Mouse (Mus musculus) lung, postnatal 0 days (tissue): ENCODE results near the gene Hacd3.

ENCODE experiments used
- CTCF ChIP-seq: IDR thresholded peaks from 2 replicates; pipeline ENCODE4 v1.5.1; 2016; ENCODE audit warnings: antibody characterized with exemption, mild to moderate bottlenecking
- EP300 ChIP-seq: IDR thresholded peaks from 2 replicates; pipeline ENCODE4 v1.6.1; 2016; ENCODE audit warnings: antibody characterized with exemption, mild to moderate bottlenecking, control low read depth

- TF ChIP-seq EP300 (no peak), CTCF (peak; percentile 87)
Measured at GRCm38 (mm10) chr9:64960117-64960977, 61.1 kb downstream of the Hacd3 start, which contains the start of gene Ints14.
